Mouse (Mus musculus): ENCODE data around the gene Atpaf1. TPM values are rescaled to one million over a fixed set of nuclear protein-coding genes. Genes with fewer than 3 reads are reported as not detected.

The Atpaf1 gene
- total and polyA plus RNA-seq, 2 experiments from 2014 or later = 28.1 to 43.5 TPM

DNA sequence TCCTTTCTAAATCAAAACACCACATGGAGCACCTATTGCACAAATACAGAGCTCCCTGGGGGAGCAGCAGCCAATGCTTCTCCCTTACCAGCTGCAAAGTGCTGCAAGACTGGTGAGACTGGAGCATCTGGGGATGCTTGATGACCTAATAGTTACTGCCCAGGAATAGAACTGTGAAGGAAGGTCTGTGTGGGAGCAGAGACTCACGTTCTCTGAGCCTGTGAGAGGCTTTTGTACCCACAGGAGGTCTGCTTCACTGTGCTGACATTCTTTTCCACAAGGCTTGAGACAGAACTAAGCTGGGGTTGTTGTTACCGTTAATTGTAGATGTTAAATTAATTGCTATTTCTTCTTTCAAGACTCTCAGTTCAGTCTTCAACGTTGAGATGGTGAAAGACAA lies 6.3 kb downstream of the Atpaf1 start:
- no peak overlapping the region for H3K4me3 ChIP-seq (ENCODE audit: low read length)
- no peak overlapping the region for H3K27ac ChIP-seq
- H3K4me1 ChIP-seq (ENCODE audit: insufficient read depth, low read length) = peaks cover 2% of the 10 kb centered on the region; the same call in 1 of the 2 replicates
- H3K27me3 ChIP-seq (ENCODE audit: insufficient read depth, low read length) = no peaks in the 10 kb centered on the region
- WGBS = 72% methylated on average over 3 of the region's 3 CpGs
- no peak for TF ChIP-seq CTCF (IDR thresholded peaks at IDR 0.05; ENCODE audit: low read depth)
- H3K9me3 ChIP-seq (ENCODE audit: low read length) = no peaks in the 10 kb centered on the region
- no peak for DNase-seq (ENCODE audit: low spot score)
- H3K36me3 ChIP-seq (ENCODE audit: insufficient read depth, low read length) = peaks cover 13% of the 10 kb centered on the region; the same call in 1 of the 2 replicates
- no peak for ATAC-seq
- H3K9ac ChIP-seq (replicated peaks; ENCODE audit: low read length) = no peak overlapping the region
- H3K4me2 ChIP-seq (ENCODE audit: low read depth, low read length) = no peak overlapping the region

DNA sequence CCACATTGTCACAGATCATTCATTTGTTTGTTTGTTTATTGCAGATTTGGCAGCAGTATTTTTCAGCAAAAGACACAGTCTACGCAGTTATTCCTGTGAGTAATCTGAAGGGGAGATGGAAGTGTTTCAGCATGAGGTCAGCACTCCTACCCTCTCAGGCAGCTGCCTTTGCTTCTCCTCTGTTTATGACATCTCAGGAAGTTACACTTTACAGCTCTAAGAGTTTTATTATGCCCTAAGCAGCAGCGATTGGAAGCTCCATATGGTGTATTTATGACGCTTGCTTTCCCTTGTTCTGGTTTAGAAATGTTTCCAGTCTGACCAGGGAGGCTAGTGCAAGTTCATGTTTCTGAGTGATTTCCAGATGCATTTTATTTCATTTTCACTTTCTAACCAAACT lies 10.7 kb downstream of the Atpaf1 start:
- Histone ChIP-seq H3K4me2 (ENCODE audit: low read depth, low read length) (no peak overlapping the region), H3K36me3 (ENCODE audit: insufficient read depth, low read length) (peaks cover 38% of the 10 kb centered on the region; the same call in 1 of the 2 replicates), H3K27me3 (ENCODE audit: insufficient read depth, low read length) (no peaks in the 10 kb centered on the region), H3K27ac (no peak overlapping the region), H3K9ac (replicated peaks; ENCODE audit: low read length) (no peak overlapping the region), H3K4me1 (ENCODE audit: insufficient read depth, low read length) (no peaks in the 10 kb centered on the region), H3K9me3 (ENCODE audit: low read length) (no peaks in the 10 kb centered on the region), H3K4me3 (ENCODE audit: low read length) (no peak overlapping the region)
- 93% methylated on average over 3 of the region's 3 CpGs for WGBS
- ATAC-seq (no peak), DNase-seq (ENCODE audit: low spot score) (no peak)
- TF ChIP-seq CTCF (IDR thresholded peaks at IDR 0.05; ENCODE audit: low read depth) = no peak

DNA sequence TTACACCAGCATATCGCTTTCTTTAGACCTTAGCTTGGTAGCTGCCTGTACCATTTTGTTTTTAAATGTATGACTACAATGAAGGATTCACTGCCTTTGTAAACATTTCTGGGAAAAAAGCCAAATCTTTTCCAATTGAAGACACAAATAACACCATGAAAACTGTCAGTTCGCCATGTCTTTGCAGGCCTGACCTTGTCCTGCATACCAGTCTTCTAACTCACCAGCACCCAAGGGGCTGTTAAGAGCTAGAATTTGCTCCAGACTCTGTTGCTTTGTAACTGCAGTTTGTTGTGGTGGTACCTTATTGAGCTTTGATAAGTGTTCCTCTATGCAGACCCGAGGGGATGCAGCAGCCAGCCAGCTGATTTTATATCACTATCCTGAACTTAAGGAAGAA lies 15.4 kb downstream of the Atpaf1 start:
- no peak for ATAC-seq
- no peak for TF ChIP-seq CTCF (IDR thresholded peaks at IDR 0.05; ENCODE audit: low read depth)
- no peaks in the 10 kb centered on the region for H3K4me1 ChIP-seq (ENCODE audit: insufficient read depth, low read length)
- DNase-seq (ENCODE audit: low spot score) = peak; percentile 18
- no peaks in the 10 kb centered on the region for H3K9me3 ChIP-seq (ENCODE audit: low read length)
- no peaks in the 10 kb centered on the region for H3K27me3 ChIP-seq (ENCODE audit: insufficient read depth, low read length)
- no peak overlapping the region for H3K4me3 ChIP-seq (ENCODE audit: low read length)
- peaks cover 47% of the 10 kb centered on the region; the same call in 1 of the 2 replicates for H3K36me3 ChIP-seq (ENCODE audit: insufficient read depth, low read length)
- no peak overlapping the region for H3K4me2 ChIP-seq (ENCODE audit: low read depth, low read length)
- H3K27ac ChIP-seq = no peak overlapping the region
- no peak overlapping the region for H3K9ac ChIP-seq (replicated peaks; ENCODE audit: low read length)
- WGBS = 52% methylated on average over 3 of the region's 3 CpGs

DNA sequence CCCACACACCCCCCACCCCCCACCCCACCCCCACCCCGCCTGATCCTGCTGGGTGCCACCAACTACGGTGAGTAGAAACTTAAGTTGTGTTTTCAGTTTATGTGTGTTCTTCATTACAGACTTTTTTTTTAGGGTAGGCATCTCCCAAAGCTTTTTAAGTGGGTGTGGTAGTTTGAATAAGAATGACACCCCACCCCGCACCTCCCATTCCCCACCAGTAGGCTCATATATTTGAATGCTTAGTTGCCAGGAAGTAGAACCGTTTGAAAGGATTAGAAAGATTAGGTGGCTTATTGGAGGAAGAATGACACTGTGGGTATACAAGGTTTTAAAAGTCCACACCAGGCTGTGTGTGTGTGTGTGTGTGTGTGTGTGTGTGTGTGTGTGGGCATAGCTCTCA lies 27.7 kb downstream of the Atpaf1 start:
- WGBS = 84% methylated on average over 4 of the region's 4 CpGs
- no peak for DNase-seq (ENCODE audit: low spot score)

DNA sequence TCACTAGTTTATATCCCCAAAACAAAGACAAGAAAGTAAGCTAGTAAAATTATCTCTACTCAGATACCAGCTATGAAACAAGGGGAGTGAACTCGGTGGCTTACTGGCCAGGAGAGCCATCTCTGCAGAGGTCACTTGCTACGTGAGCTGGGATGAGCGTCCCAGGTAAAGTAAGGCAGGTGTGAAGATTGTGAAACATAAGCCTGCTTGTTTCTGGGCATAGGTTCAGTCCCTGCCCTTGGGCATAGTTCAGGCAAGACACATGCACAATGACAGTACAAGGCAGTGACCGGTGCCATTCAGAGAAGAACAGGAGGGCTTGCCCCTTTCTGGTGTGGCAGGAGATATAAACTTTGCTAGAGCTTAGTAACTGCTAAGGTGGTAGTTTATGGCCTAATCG lies 31.0 kb downstream of the Atpaf1 start:
- DNase-seq (ENCODE audit: low spot score) (no peak), ATAC-seq (no peak)
- Histone ChIP-seq H3K4me3 (ENCODE audit: low read length) (no peak overlapping the region), H3K9ac (replicated peaks; ENCODE audit: low read length) (no peak overlapping the region), H3K9me3 (ENCODE audit: low read length) (no peaks in the 10 kb centered on the region), H3K27me3 (ENCODE audit: insufficient read depth, low read length) (no peaks in the 10 kb centered on the region), H3K36me3 (ENCODE audit: insufficient read depth, low read length) (peaks cover 17% of the 10 kb centered on the region), H3K4me1 (ENCODE audit: insufficient read depth, low read length) (no peaks in the 10 kb centered on the region), H3K4me2 (ENCODE audit: low read depth, low read length) (no peak overlapping the region), H3K27ac (no peak overlapping the region)
- WGBS = 97% methylated on average over 5 of the region's 5 CpGs
- TF ChIP-seq CTCF (IDR thresholded peaks at IDR 0.05; ENCODE audit: low read depth) = no peak

More for the DNA sequence above, 27.7 kb downstream of the Atpaf1 start:
- H3K27ac ChIP-seq = no peak overlapping the region
- no peak for TF ChIP-seq CTCF (IDR thresholded peaks at IDR 0.05; ENCODE audit: low read depth)
- no peak overlapping the region for H3K4me3 ChIP-seq (ENCODE audit: low read length)
- no peaks in the 10 kb centered on the region for H3K9me3 ChIP-seq (ENCODE audit: low read length)
- H3K4me2 ChIP-seq (ENCODE audit: low read depth, low read length) = no peak overlapping the region
- H3K36me3 ChIP-seq (ENCODE audit: insufficient read depth, low read length) = peaks cover 17% of the 10 kb centered on the region
- H3K4me1 ChIP-seq (ENCODE audit: insufficient read depth, low read length) = no peaks in the 10 kb centered on the region
- no peak for ATAC-seq
- H3K9ac ChIP-seq (replicated peaks; ENCODE audit: low read length) = no peak overlapping the region
- no peaks in the 10 kb centered on the region for H3K27me3 ChIP-seq (ENCODE audit: insufficient read depth, low read length)

DNA sequence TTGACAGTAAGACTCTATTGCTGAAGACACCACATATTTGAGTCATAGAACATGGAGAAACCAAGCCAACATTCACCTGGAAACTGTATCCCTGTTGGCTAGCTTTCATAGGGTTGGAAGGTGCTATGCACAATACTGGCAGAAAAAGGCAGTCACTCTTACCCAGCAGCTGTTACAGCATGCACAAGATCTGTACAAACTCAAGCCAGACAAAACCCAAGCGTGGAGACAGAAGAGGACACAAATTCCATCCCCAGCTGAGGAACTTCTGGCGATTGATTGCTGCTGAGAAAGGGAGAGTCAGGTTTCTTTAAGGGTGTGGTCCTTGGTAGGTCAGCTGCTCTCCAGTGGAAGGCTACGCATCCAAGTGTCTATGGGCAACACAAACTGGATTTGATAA lies 35.6 kb downstream of the Atpaf1 start:
- no peak for TF ChIP-seq CTCF (IDR thresholded peaks at IDR 0.05; ENCODE audit: low read depth)

DNA sequence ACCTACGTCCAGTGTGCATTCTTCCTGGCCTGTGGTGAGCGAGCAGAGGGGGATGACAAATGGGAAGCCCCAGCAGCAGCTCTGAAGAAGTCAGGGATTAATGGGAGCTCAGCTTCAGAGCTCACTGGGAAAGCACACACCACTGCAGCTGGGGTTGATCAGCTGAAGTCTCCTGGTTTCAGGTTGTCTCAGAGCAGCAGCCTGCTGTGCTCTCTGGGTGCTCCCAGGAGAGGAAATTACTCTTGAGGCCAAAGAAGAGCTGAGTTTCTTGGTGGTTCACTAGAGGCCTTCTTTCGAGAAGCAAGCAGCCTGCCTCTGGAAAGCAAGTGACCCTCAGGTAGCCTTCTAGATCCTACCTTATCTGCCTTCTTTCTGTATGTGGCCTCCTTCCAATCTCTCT lies 36.3 kb downstream of the Atpaf1 start:
- Histone ChIP-seq H3K27ac (no peak overlapping the region), H3K4me2 (ENCODE audit: low read depth, low read length) (no peak overlapping the region), H3K27me3 (ENCODE audit: insufficient read depth, low read length) (no peaks in the 10 kb centered on the region), H3K4me3 (ENCODE audit: low read length) (no peak overlapping the region), H3K9me3 (ENCODE audit: low read length) (no peaks in the 10 kb centered on the region), H3K4me1 (ENCODE audit: insufficient read depth, low read length) (no peaks in the 10 kb centered on the region), H3K9ac (replicated peaks; ENCODE audit: low read length) (no peak overlapping the region), H3K36me3 (ENCODE audit: insufficient read depth, low read length) (no peaks in the 10 kb centered on the region; the same call in 1 of the 2 replicates)
- WGBS = 79% methylated on average over 3 of the region's 3 CpGs
- no peak for DNase-seq (ENCODE audit: low spot score)
- no peak for ATAC-seq
- TF ChIP-seq CTCF (IDR thresholded peaks at IDR 0.05; ENCODE audit: low read depth) = no peak

More for the DNA sequence above, 35.6 kb downstream of the Atpaf1 start:
- no peak for DNase-seq (ENCODE audit: low spot score)
- H3K9me3 ChIP-seq (ENCODE audit: low read length) = no peaks in the 10 kb centered on the region
- H3K27me3 ChIP-seq (ENCODE audit: insufficient read depth, low read length) = no peaks in the 10 kb centered on the region
- no peaks in the 10 kb centered on the region for H3K4me1 ChIP-seq (ENCODE audit: insufficient read depth, low read length)
- no peak overlapping the region for H3K9ac ChIP-seq (replicated peaks; ENCODE audit: low read length)
- no peak for ATAC-seq
- peaks cover 5% of the 10 kb centered on the region; the same call in 1 of the 2 replicates for H3K36me3 ChIP-seq (ENCODE audit: insufficient read depth, low read length)
- no peak overlapping the region for H3K27ac ChIP-seq
- no peak overlapping the region for H3K4me3 ChIP-seq (ENCODE audit: low read length)
- H3K4me2 ChIP-seq (ENCODE audit: low read depth, low read length) = no peak overlapping the region
- WGBS = 73% methylated on average over 3 of the region's 3 CpGs
